Mouse (Mus musculus): Measurements from ENCODE around the gene Polr3e.

The Polr3e gene

GRCm38 (mm10) chr7:120980931-120981924, 63.7 kb downstream of the Polr3e start:
- peak; percentile 65 to 66 for DNase-seq

GRCm38 (mm10) chr7:120982200-120982841, 64.8 kb downstream of the Polr3e start, which contains the start of the genes Cdr2 and Mfsd13b:
TSS of gene Cdr2 (minus strand) at chr7:120982312.
TSS of gene Mfsd13b (plus strand) at chr7:120982509.
- DNase-seq = peak; percentile 96 to 98

DNA sequence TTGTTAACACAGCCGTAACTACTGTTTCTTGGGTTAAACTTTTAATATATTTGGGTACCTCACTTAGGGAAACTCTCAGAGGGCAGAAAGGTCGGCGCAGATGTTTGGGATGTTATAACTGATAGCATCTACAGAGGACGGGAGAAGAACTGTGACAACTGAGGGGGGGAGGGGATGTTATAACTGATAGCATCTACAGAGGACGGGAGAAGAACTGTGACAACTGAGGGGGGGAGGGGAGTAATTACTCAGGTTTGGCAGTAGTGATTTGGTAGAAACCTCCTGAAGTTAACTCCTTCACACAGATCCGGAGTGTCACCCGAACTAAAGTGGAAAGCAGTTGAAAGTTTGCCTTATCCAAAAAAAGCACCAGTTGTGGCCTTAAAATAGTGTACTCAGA, 65.4 kb downstream of the Polr3e start:
- DNase-seq = peak in 1 of 2 experiments; percentile 6

DNA sequence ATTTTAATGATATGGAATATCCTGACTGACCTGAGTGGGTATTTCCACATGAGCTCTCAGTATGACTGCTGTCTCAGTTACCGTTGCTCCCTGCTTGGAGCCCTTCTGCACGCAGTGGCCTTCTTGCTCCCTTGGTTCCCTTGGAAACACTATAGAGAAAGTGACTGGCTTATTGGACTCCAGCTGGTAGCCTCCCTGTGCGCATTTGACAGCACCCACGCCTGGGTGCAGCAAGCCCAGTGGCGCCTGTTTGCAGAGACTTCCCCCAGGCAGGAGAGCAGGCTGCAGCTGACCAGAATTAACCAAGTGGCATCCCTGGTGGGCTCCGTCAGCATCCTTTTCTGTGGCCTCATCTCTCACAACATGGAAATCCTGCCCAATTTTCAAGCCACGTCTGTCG, 73.6 kb downstream of the Polr3e start:
- DNase-seq = no peak
